Mouse (Mus musculus) adrenal gland, adult 2 months (tissue): ENCODE data around the gene Ntn4. TPM values are rescaled to one million over a fixed set of nuclear protein-coding genes. Genes with fewer than 3 reads are reported as not detected.

ENCODE experiments used
- polyA plus RNA-seq: library from polyadenylated mRNA; depleted of rRNA; stranded (reverse); fragments of >200 nt; gene quantifications from 2 replicates; pipeline ENCODE4 v1.2.3, GENCODE M21; 2012; rRNA removed
- total RNA-seq, 2 experiments: library from RNA; stranded (reverse); gene quantifications; 2 replicates each; pipeline ENCODE4 v1.2.3; 2021

Ntn4 gene
- total and polyA plus RNA-seq, 3 experiments = 11.0 to 26.8 (median 14.6) TPM

Other genes with a start within 250 kb of the Ntn4 start
- gene Lta4h, start 187.3 kb upstream of the Ntn4 start, total RNA-seq = 10 to 100 TPM; 57.5 to 62.4 TPM
- 71.2 and 83.1 TPM in 2 replicates for gene Lta4h, start 187.3 kb upstream of the Ntn4 start, polyA plus RNA-seq
- under 1 TPM; 0.14 to 0.75 TPM for gene Hal, start 151.9 kb upstream of the Ntn4 start, total RNA-seq
- 0.15 and 1.4 TPM in 2 replicates for gene Hal, start 151.9 kb upstream of the Ntn4 start, polyA plus RNA-seq
- under 1 TPM in 1 of 2 experiments, not detected in 1; 0.20 TPM for gene Amdhd1, start 100.6 kb upstream of the Ntn4 start, total RNA-seq
- 0.03 and 0.12 TPM in 2 replicates for gene Amdhd1, start 100.6 kb upstream of the Ntn4 start, polyA plus RNA-seq
- not detected for gene Ccdc38, start 100.0 kb upstream of the Ntn4 start, total RNA-seq
- gene Ccdc38, start 100.0 kb upstream of the Ntn4 start, polyA plus RNA-seq = not detected in 2 replicates
- gene Snrpf, start 51.0 kb upstream of the Ntn4 start, total RNA-seq = 10 to 100 TPM; 11.7 to 16.6 TPM
- 10.6 and 12.5 TPM in 2 replicates for gene Snrpf, start 51.0 kb upstream of the Ntn4 start, polyA plus RNA-seq
- not detected for gene Usp44, start 190.9 kb downstream of the Ntn4 start, total RNA-seq
- gene Usp44, start 190.9 kb downstream of the Ntn4 start, polyA plus RNA-seq = not detected in 2 replicates